Mouse (Mus musculus) E14TG2a.4 (cell line): ENCODE results near the gene Ccdc85a.

Experiments used
- H3K27me3 ChIP-seq: 2 replicates; pipeline ENCODE4 v1.6.1; 2014; ENCODE audit warnings: low read length, control low read depth; ENCODE audit not compliant: insufficient read depth
- H3K36me3 ChIP-seq: 2 replicates; pipeline ENCODE4 v1.6.1; 2014; ENCODE audit warnings: low read length, control low read depth; ENCODE audit not compliant: insufficient read depth
- H3K4me1 ChIP-seq: replicated peaks from 2 replicates; pipeline ENCODE4 v1.6.1; 2014; ENCODE audit warnings: low read depth, low read length, control low read depth
- H3K4me3 ChIP-seq: replicated peaks from 2 replicates; pipeline ENCODE4 v1.5.1; 2014; ENCODE audit warnings: mild to moderate bottlenecking, low read length
- H3K9me3 ChIP-seq: 2 replicates; pipeline ENCODE4 v1.6.1; 2014; ENCODE audit warnings: low read length, control low read depth
- CTCF ChIP-seq: conservative IDR thresholded peaks from 2 replicates; pipeline ENCODE4 v1.5.1; 2014; ENCODE audit warnings: low read length
- NANOG ChIP-seq: IDR thresholded peaks from 2 replicates; pipeline ENCODE4 v1.6.1; 2014; ENCODE audit warnings: borderline replicate concordance, low read length, mixed read lengths
- POU5F1 ChIP-seq: IDR thresholded peaks from 2 replicates; pipeline ENCODE4 v1.6.1; 2014; ENCODE audit warnings: low read length, borderline replicate concordance

Ccdc85a gene

GRCm38 (mm10) chr11:28583911-28584434, at the start of gene Ccdc85a:
Gene Ccdc85a, minus strand, starts transcription at chr11:28584324.
- peaks cover 13% of the 10 kb centered on the region; the same call in 1 of the 2 replicates for H3K36me3 ChIP-seq
- peak; percentile 36; the same call in 1 of the 2 replicates for TF ChIP-seq CTCF
- no peak for TF ChIP-seq POU5F1

DNA sequence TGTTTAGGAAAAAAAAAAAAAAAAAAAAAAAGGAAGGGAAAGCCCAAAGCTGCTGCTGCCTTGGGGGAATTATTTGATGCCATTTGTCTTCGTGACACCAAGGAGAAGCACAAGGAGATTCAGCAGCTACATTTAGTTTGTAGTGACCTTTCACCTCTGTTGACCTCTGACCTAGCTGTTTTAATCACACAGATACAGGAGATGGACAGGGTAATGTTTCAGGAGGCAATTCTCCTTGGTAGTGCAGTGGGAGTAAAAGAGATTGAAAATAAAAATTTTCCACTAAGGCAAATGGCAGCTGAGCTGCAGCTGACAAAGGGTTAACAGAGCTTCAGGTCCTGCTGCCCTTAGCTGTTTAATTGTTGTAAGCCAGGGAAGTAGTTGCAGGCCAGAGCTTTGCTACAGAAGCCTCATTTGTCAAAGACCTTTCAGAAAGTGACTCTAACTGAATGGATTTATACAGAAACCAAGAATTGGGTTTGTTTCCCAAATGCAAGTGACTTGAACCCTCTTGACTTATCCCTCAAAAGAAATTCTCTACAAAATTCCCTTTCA, 49.5 kb upstream of the Ccdc85a start:
- Histone ChIP-seq H3K4me3 (no peak overlapping the region), H3K9me3 (no peaks in the 10 kb centered on the region), H3K36me3 (no peaks in the 10 kb centered on the region), H3K4me1 (no peaks in the 10 kb centered on the region), H3K27me3 (no peaks in the 10 kb centered on the region)
- TF ChIP-seq CTCF (no peak), POU5F1 (no peak), NANOG (no peak)

More at GRCm38 (mm10) chr11:28583911-28584434, at the start of gene Ccdc85a:
- Histone ChIP-seq H3K4me1 (peaks cover 39% of the 10 kb centered on the region), H3K27me3 (peaks cover 6% of the 10 kb centered on the region), H3K4me3 (peak within 1 kb of the TSS; percentile 87), H3K9me3 (no peaks in the 10 kb centered on the region)

DNA sequence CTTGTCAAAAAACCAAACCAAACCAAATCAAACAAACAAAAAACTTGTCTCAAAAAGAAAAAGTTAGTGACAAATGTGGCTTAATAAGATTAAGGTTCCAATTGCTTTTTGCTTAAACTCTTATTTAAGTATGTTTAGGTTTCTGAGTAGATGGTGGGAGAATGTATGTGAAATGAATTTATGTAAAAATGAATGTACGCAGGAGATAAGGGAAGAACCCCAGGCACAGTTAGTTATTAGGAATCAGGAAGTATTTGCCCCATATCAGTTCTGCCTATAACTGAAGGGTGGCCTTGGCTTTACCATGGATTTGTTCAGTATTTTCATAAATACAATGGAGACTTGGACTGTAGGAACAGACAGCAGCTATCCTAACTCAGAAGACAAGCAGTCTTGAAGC, 49.0 kb upstream of the Ccdc85a start:
- Histone ChIP-seq H3K9me3 (no peaks in the 10 kb centered on the region), H3K4me1 (no peaks in the 10 kb centered on the region), H3K4me3 (no peak overlapping the region), H3K36me3 (no peaks in the 10 kb centered on the region), H3K27me3 (no peaks in the 10 kb centered on the region)
- TF ChIP-seq POU5F1 (no peak), NANOG (no peak), CTCF (no peak)

DNA sequence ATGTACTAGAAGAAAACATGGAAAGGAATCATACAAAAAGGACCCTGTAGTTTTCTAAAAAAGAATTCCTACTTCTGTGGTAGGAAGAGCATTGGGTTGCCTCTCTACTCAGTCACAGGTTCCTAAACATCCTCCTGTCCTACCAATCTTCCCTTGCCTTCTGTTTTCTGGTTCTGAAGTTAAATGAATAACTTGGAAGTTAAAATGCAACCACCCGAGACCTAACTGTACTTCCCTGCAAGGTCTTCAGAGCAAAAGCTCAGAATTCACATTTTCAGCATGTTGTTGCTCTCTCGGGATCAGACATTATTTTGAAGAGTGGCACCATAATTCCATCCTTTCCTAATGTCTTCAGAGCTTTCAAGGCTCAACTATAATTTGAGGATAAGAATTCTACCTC, 46.6 kb upstream of the Ccdc85a start:
- Histone ChIP-seq H3K27me3 (no peaks in the 10 kb centered on the region), H3K9me3 (no peaks in the 10 kb centered on the region), H3K4me3 (no peak overlapping the region), H3K4me1 (no peaks in the 10 kb centered on the region), H3K36me3 (no peaks in the 10 kb centered on the region)
- no peak for TF ChIP-seq POU5F1
- TF ChIP-seq NANOG: no peak
- no peak for TF ChIP-seq CTCF

- Histone ChIP-seq H3K9me3 (no peaks in the 10 kb centered on the region), H3K4me3 (no peak overlapping the region), H3K36me3 (no peaks in the 10 kb centered on the region), H3K27me3 (no peaks in the 10 kb centered on the region), H3K4me1 (0 out of 2 replicates have a peak, but pooled peaks cover 3% of the 10 kb centered on the region)
- TF ChIP-seq NANOG (no peak), CTCF (peak; percentile 34), POU5F1 (no peak)
Observed at GRCm38 (mm10) chr11:28610781-28611491, 26.8 kb upstream of the Ccdc85a start.

DNA sequence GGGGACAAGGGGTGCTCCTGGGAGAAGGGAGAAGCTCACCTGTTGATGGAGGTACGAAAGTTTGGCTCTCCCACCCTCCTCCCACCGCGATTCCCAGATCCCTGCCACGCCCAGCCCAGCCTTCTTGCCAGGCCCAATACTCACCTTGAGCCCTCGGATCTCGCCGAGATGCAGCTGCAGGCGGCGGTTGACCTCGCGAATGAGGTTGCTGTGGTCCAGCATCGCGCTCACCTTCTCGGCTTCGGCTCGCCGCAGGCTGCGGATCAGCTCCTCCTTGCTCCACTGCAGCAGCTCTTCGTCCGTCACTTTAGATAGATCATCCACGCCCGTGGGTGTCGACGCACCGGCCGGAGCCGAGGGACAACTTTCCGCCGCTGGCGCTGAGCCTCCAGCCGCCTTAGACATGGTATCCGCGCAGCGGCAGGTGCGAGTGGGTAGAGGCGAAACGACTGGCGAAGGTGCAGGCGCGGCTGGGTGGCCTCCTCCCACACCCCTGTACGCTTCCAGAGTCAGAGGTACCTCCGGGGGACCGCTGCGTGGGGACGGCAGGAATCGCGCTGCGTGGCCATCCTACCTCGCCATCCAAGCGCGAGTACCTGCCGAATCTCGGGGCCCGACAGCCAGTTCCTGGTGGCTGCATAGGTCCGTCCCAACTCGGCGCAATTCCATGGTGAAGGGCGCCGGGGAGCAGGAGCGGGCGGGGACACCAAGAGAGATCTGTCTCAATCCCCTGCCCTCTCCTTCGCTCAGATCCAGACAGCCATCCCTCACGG, 800 bp downstream of the Ccdc85a start:
- peaks cover 6% of the 10 kb centered on the region for H3K27me3 ChIP-seq
- no peaks in the 10 kb centered on the region for H3K9me3 ChIP-seq
- H3K4me3 ChIP-seq: peak overlapping the region; percentile 87
- H3K4me1 ChIP-seq: peaks cover 39% of the 10 kb centered on the region
- peaks cover 18% of the 10 kb centered on the region for H3K36me3 ChIP-seq
- no peak for TF ChIP-seq NANOG
- no peak for TF ChIP-seq CTCF
- no peak for TF ChIP-seq POU5F1

GRCm38 (mm10) chr11:28582218-28582617, 1.9 kb downstream of the Ccdc85a start:
- TF ChIP-seq NANOG: peak; percentile 64; the same call in 1 of the 2 replicates
- no peak for TF ChIP-seq CTCF
- Histone ChIP-seq H3K36me3 (peaks cover 20% of the 10 kb centered on the region), H3K27me3 (peaks cover 6% of the 10 kb centered on the region)

GRCm38 (mm10) chr11:28572423-28572822, 11.7 kb downstream of the Ccdc85a start:
- Histone ChIP-seq H3K4me1 (peaks cover 21% of the 10 kb centered on the region), H3K4me3 (no peak overlapping the region), H3K27me3 (no peaks in the 10 kb centered on the region), H3K36me3 (peaks cover 18% of the 10 kb centered on the region; the same call in 1 of the 2 replicates), H3K9me3 (no peaks in the 10 kb centered on the region)
- TF ChIP-seq CTCF (no peak), POU5F1 (no peak), NANOG (no peak)

More at GRCm38 (mm10) chr11:28582218-28582617, 1.9 kb downstream of the Ccdc85a start:
- Histone ChIP-seq H3K4me1 (peaks cover 39% of the 10 kb centered on the region), H3K4me3 (peak overlapping the region; percentile 87), H3K9me3 (no peaks in the 10 kb centered on the region)
